Mouse (Mus musculus): ENCODE results near the gene Hoxb2.
A peak's percentile ranks its signal among the peaks of the same experiment; 100 is the strongest.

The Hoxb2 gene

GRCm38 (mm10) chr11:96316696-96317607 is 33.4 kb upstream of the Hoxb2 start:
- DNase-seq (ENCODE audit: low spot score in 2 of 2): no peak

GRCm38 (mm10) chr11:96317608-96318367 is 32.5 kb upstream of the Hoxb2 start, which contains the start of gene Hoxb4:
Gene Hoxb4, plus strand, starts transcription at chr11:96318267.
- no peak for DNase-seq (ENCODE audit: low spot score in 2 of 2)

- DNase-seq (ENCODE audit: low spot score in 2 of 2): peak; percentile 56 to 80
These were observed 31.8 kb upstream of the Hoxb2 start for GRCm38 (mm10) chr11:96318368-96319070.

DNA sequence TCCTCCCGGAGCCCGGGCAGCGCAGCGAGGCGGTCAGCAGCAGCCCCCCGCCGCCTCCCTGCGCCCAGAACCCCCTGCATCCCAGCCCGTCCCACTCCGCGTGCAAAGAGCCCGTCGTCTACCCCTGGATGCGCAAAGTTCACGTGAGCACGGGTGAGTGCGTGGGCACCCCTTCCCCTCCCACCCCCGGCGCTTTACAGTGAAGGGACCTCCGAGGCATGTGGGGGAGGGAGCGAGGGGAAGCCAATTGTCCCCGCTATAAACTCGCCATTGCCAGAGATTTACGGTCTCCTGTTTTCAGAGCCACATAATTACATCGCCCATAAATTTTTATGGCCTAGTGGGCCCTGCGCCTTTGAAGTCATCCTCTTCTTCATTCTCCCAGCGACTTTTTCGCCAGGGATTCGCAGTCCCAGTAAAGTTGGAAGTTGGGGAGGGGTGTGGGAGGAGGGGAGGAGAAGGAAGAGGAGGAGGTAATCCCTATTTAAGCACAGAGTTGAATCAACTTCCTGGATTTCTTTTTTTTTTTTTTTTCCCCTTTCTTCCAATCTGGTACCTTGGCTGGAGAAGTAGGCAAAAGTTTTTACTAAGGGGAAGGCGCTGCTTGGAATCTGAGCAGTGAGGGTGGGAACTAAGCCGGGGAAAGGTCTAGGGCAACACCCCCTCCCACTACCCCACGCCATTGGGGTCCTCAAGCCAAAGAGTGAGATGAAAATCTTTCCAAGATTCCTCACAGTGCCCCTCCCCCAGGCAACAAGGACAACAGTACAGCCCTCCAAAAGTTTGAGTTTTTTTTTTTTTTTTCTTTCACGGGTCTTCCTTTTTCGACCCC is 31.0 kb upstream of the Hoxb2 start:
- DNase-seq (ENCODE audit: low spot score in 2 of 2): no peak

- no peak for DNase-seq (ENCODE audit: low spot score in 2 of 2)
These were observed 30.4 kb upstream of the Hoxb2 start for GRCm38 (mm10) chr11:96319910-96320309.

DNA sequence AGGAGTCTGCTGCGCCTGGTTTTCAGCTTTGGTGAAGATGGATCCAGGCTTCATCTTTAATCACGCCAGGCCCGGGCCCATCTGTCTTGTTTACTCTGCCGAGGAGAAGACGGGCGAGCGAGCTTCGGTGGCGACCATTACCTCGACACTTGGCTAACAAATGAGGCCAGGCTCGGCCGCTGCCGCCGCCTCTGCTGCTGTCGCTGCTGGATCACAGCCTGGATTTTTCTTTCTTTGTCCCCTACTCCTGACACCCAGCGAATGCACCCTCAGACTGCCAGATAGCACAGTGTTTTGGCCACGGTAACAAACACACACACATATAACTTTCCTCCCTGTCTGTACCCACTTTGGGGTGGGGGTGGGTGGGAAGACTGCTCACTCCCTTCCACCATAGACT is 29.6 kb upstream of the Hoxb2 start:
- DNase-seq (ENCODE audit: low spot score in 2 of 2): no peak

GRCm38 (mm10) chr11:96321846-96322245 is 28.5 kb upstream of the Hoxb2 start:
- no peak for DNase-seq (ENCODE audit: low spot score in 2 of 2)

DNA sequence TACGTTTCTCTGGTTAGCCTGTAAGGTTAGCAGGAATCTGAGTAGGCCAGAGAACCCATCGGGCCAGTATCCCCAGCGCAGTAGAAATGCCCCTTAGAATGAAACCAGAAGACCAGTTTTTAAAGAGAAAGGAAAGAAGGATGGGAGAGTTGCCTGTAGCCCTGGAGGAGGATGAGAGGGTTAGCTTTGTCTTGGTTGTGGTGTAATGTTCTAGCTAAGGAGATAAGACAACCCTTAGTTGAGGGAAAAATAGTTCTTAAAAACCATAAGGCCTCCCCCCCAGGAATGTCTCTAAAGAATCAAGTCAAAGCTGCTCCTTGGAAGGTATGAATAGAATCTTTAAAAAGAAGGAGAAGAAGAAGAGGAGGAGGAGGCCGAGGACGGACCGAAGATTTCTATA is 27.6 kb upstream of the Hoxb2 start:
- no peak for DNase-seq (ENCODE audit: low spot score in 2 of 2)

DNA sequence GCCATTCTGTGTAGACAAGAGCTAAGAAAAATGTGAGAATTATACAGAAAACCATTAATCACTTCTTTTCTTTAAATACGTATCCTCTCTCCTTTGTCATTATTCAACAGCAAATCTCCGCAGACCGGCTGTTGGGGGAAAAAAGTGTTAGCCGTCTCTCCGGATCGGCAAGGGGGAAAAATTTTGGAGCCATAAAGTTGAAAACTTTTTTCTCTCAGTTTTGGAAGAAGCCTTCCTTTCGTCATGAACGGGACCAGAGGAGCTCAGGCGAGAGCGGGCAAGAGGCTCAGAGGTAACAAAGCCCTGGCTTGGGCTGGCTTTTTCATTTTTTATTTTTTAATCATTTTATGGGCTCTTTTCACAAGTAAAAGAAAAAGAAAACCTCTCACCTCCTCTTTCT is 27.2 kb upstream of the Hoxb2 start, which contains the start of gene Hoxb3:
Gene Hoxb3, plus strand, starts transcription at position 173 of the 400 bp plus-strand sequence.
- no peak for DNase-seq (ENCODE audit: low spot score in 2 of 2)

DNA sequence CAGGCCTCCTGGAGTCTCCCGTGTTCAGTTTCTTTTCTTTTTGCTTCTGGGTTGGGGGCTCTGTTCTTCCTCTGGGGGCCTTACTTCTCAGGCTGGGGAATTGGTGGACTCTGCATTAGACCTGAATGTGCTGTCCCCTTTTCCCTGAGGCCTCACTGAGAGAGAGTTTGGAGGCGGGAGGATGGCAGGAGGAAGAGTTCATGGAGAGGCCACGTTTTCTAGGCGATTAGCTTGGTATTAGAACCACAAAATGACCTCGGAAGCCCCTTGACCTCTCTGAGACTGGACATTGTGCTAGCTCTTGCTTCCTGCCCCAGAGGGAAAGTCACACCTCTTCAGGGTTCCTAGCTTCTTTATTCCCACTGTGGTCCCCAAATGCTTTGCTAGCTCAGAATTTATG is 26.2 kb upstream of the Hoxb2 start:
- DNase-seq (ENCODE audit: low spot score in 2 of 2): no peak

- no peak for DNase-seq (ENCODE audit: low spot score in 2 of 2)
These were observed 25.4 kb upstream of the Hoxb2 start for GRCm38 (mm10) chr11:96324965-96325364.

- DNase-seq (ENCODE audit: low spot score in 2 of 2): no peak
These were observed 24.5 kb upstream of the Hoxb2 start for GRCm38 (mm10) chr11:96325747-96326212.

DNA sequence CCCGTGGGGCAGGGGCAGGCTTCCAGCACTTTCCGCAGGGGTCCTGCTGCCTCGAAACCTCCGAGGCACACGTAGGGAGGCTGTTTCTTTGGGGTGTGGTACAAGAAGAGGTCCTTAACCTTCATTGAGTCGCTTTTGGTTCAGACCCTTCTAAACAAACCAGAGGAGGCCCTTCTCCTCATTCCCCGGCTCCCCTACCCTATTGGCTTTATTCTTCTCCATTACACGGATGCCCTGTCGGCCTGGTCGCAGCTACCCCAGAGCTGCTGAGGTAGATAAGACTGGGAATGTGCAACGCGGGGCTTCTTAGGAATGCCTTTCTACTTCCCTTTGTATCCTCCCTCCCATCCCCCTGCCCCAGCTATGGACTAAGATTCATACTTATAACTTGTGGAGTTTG is 23.6 kb upstream of the Hoxb2 start:
- no peak for DNase-seq (ENCODE audit: low spot score in 2 of 2)

DNA sequence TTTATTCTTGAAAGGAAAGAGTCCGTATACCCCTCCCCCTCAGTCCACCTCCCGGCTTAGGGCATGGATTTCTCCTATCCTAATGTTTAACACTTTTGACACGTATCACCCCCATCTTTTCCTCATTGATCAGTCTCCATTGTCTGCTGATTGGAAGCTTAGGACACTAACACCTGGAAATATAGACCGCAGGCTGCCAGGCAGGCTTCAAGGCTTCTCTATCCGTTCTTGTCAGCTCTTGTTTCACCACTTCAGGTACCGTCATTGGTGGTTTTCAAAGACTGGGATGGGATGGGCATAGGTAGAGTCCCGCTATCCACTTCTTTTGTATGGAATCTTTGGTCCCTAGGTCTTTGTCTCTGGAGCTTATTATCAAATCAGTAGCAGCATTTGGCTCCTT is 23.2 kb upstream of the Hoxb2 start:
- DNase-seq (ENCODE audit: low spot score in 2 of 2): no peak

- no peak for DNase-seq (ENCODE audit: low spot score in 2 of 2)
These were observed 22.6 kb upstream of the Hoxb2 start for GRCm38 (mm10) chr11:96327750-96328149.

DNA sequence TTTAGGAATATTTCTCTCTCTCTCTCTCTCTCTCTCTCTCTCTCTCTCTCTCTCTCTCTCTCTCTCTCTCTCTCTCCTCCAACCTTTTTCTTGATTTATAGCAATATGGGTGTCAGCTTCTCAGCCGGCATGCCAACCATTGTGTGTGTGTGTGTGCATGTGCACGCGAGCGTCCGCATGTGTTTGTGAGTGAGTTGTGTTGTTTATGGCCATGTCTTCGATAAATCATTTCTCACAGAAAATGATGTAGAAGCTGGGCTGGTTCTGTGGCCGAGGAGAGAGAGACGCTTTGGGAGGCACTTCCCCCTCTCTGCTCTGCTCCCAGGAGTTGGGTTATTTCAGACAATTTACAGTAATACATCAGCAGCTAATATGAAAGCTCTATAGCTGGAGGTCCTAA is 21.7 kb upstream of the Hoxb2 start:
- DNase-seq (ENCODE audit: low spot score in 2 of 2): no peak

- no peak for DNase-seq (ENCODE audit: low spot score in 2 of 2)
These were observed 18.2 kb upstream of the Hoxb2 start for GRCm38 (mm10) chr11:96332105-96332504.

DNA sequence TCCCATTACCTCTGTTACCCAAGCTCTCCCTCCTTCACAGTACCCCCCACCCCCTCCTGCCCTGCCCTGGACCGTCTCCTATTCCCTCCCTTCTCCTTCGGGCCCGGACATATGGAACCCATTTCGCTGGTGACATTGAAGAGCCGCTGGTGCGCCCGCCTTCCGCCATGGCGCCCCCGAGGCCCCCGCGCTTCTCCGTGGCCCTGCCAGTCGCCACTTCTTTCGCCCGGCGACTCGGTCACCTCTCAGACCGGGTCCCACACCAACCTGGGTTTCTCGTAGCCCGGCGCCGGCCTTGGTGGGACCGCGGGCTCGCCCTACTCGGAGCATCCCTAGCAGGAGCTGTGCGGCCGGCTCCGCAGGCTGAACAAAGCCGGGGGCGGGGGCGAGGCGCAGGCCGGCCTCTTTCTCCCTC is 17.7 kb upstream of the Hoxb2 start:
- no peak for DNase-seq (ENCODE audit: low spot score in 2 of 2)

- no peak for DNase-seq (ENCODE audit: low spot score in 2 of 2)
These were observed 16.9 kb upstream of the Hoxb2 start for GRCm38 (mm10) chr11:96333241-96334001.

DNA sequence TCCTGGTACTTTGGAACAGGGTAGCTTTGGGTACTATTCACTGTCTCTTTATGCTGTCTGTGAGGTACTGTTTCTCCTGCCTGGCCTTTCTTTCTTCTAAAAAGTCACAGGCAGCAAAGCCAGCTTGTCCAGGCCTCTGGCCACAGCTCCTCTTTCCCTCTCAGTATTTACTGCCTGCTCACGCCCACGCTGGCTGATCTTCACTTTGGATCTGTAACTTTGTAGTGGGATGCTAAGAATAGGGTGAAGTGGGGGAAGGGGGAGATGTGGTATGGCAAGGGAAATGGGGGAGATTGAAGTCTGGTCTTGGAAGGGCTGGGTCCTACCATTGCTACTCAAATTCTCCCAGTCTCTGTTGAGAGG is 16.3 kb upstream of the Hoxb2 start:
- no peak for DNase-seq (ENCODE audit: low spot score in 2 of 2)
